10 mouse cellular contexts compared by ENCODE assay signal in the genomic region with DNA sequence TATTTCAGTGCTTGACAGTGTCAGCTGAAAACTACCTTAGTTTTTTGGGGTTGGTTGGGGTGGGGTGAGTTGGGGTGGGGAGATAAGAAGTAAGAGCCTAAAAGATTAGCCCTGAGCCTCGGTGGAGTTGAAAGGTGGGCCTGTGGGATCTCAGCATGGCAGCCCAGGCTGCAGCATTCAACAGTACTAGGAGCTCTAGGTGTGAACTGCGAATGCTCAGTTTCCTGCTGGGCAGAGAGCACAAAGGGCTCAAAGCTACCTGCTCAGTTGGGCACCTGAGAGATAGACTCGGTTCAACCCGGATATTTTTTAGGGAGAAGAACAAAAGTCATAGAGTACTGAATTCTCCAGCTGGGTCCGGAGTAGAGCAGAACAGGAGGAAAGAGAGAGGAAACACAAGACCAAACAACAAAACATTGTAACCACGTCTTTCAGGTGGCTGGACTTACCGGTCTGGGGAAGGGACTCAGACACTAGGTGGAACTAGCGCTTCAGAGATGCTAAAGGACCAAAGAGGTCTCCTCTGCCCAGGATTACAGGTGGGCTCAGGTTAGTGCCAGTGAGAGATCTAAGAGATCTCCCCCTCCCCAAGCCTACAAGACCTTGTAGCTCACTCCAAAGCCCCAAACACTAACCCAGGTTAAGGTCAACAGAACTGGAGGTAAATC. TPM values are rescaled to one million over a fixed set of nuclear protein-coding genes. Genes with fewer than 3 reads are reported as not detected.
A peak's percentile ranks its signal among the peaks of the same experiment; 100 is the strongest.
DNase-seq lines count a peak whose midpoint lies in the region; ATAC-seq and TF ChIP-seq lines count a peak whose summit lies in the region.
"Had no signal": no experiment of that assay in that cellular context is flagged by ENCODE, and none has a peak within 500 bp of the region (broad histone marks: within the 10 kb centered on the region; RNA-seq: fewer than 3 reads in every experiment).

No protein-coding gene starts in this region.

- intact Hi-C loops in gastrocnemius, postnatal 36 days (cut with DNase I), result no loop called here

- WGBS in lung, embryonic 16.5 days, result 12% methylated on average over 8 of the region's 8 CpGs
- 13% methylated on average over 8 of the region's 8 CpGs for WGBS in intestine, postnatal 0 days
- WGBS in stomach, embryonic 16.5 days, result 19% methylated on average over 8 of the region's 8 CpGs

- TF ChIP-seq CTCF in intestine, postnatal 0 days (IDR thresholded peaks at IDR 0.05; ENCODE audit: low read depth), result no peak

- no peaks in the 10 kb centered on the region for H3K27me3 ChIP-seq in lung, embryonic 16.5 days (ENCODE audit: control insufficient read depth, insufficient read depth, low read depth, low read length)
- no peaks in the 10 kb centered on the region for H3K27me3 ChIP-seq in intestine, postnatal 0 days (replicated peaks; ENCODE audit: control insufficient read depth, insufficient read depth, low read length)
- H3K27me3 ChIP-seq in stomach, embryonic 16.5 days (ENCODE audit: control insufficient read depth, insufficient read depth, low read length), result no peaks in the 10 kb centered on the region

- peak overlapping the region; percentile 48; the same call in 1 of the 2 replicates for H3K4me3 ChIP-seq in lung, embryonic 16.5 days (ENCODE audit: low read length)
- no peak overlapping the region for H3K4me3 ChIP-seq in intestine, postnatal 0 days (ENCODE audit: low read depth, low read length)
- no peak overlapping the region; the same call in 1 of the 2 replicates for H3K4me3 ChIP-seq in stomach, embryonic 16.5 days (replicated peaks; ENCODE audit: low read length)

- H3K9ac ChIP-seq in lung, embryonic 16.5 days (ENCODE audit: low read length), result no peak overlapping the region
- H3K9ac ChIP-seq in intestine, postnatal 0 days (ENCODE audit: low read depth, low read length), result no peak overlapping the region
- H3K9ac ChIP-seq in stomach, embryonic 16.5 days (ENCODE audit: low read length), result no peak overlapping the region

- H3K4me2 ChIP-seq in lung, embryonic 16.5 days (ENCODE audit: low read depth, low read length), result peak overlapping the region; percentile 74; the same call in 1 of the 2 replicates
- H3K4me2 ChIP-seq in intestine, postnatal 0 days (replicated peaks; ENCODE audit: low read depth), result peak overlapping the region; percentile 56; the same call in 1 of the 2 replicates
- peak overlapping the region; percentile 69; the same call in 1 of the 2 replicates for H3K4me2 ChIP-seq in stomach, embryonic 16.5 days (ENCODE audit: low read depth, low read length)

- peak; percentile 3 for DNase-seq in embryo, embryonic 9.5 days (ENCODE audit: extremely low spot score)
- DNase-seq in embryo, embryonic 11 days, result no peak
- no peak for DNase-seq in lung, postnatal 10 days
- DNase-seq in gastrocnemius, postnatal 36 days, result no peak
- DNase-seq in urinary bladder, postnatal 25 days (ENCODE audit: low spot score), result no peak

- no peaks in the 10 kb centered on the region for H3K9me3 ChIP-seq in lung, embryonic 16.5 days (ENCODE audit: control insufficient read depth, low read length)
- no peaks in the 10 kb centered on the region for H3K9me3 ChIP-seq in intestine, postnatal 0 days (ENCODE audit: control insufficient read depth)
- H3K9me3 ChIP-seq in stomach, embryonic 16.5 days (replicated peaks; ENCODE audit: control insufficient read depth, low read length), result no peaks in the 10 kb centered on the region

- H3K36me3 ChIP-seq in lung, embryonic 16.5 days (ENCODE audit: control insufficient read depth, insufficient read depth, low read length), result no peaks in the 10 kb centered on the region
- H3K36me3 ChIP-seq in intestine, postnatal 0 days (ENCODE audit: control insufficient read depth, insufficient read depth), result no peaks in the 10 kb centered on the region
- H3K36me3 ChIP-seq in stomach, embryonic 16.5 days (ENCODE audit: control insufficient read depth, insufficient read depth, low read length), result no peaks in the 10 kb centered on the region

- no peak overlapping the region for H3K27ac ChIP-seq in lung, embryonic 16.5 days (ENCODE audit: low read length)
- H3K27ac ChIP-seq in intestine, postnatal 0 days (ENCODE audit: low read depth, low read length), result no peak overlapping the region
- H3K27ac ChIP-seq in stomach, embryonic 16.5 days (ENCODE audit: low read length), result no peak overlapping the region
- H3K27ac ChIP-seq: kidney, postnatal 0 days had no signal

- ATAC-seq in lung, embryonic 16.5 days (ENCODE audit: low read depth), result no peak
- no peak for ATAC-seq in intestine, postnatal 0 days
- 0 out of 2 replicates have a peak, but pooled peaks have one; percentile 13 for ATAC-seq in stomach, embryonic 16.5 days (ENCODE audit: insufficient read depth, low FRiP score)

- no peaks in the 10 kb centered on the region for H3K4me1 ChIP-seq in lung, embryonic 16.5 days (replicated peaks; ENCODE audit: control insufficient read depth, insufficient read depth, low read length)
- no peaks in the 10 kb centered on the region for H3K4me1 ChIP-seq in intestine, postnatal 0 days (replicated peaks; ENCODE audit: control insufficient read depth, insufficient read depth, low read length)
- H3K4me1 ChIP-seq in stomach, embryonic 16.5 days (ENCODE audit: control insufficient read depth, insufficient read depth, low read length), result 0 out of 2 replicates have a peak, but pooled peaks cover 3% of the 10 kb centered on the region

RNA-seq across cellular contexts. Expression of gene Sphkap, which starts 1.0 kb away (rescaled TPM):
- 0.62 and 1.1 TPM in 2 replicates for polyA plus RNA-seq in lung, embryonic 16.5 days (2015; fragmentation: Nextera tagmentation; extraction: Ambion mirVana)
- polyA plus RNA-seq in intestine, postnatal 0 days (2015; fragmentation: Nextera tagmentation; extraction: Ambion mirVana), result 0.38 and 0.48 TPM in 2 replicates
- 1.3 and 1.7 TPM in 2 replicates for polyA plus RNA-seq in stomach, embryonic 16.5 days (2015; fragmentation: Nextera tagmentation; extraction: Ambion mirVana)
- total RNA-seq in gastrocnemius, postnatal 36 days (2021), result under 1 TPM; 0.13 to 0.67 TPM
- total RNA-seq: neutrophil, adult 5-6 weeks had no signal
